Mouse (Mus musculus) natural killer cell, adult 2 months (primary cell): Measurements from ENCODE around the gene Hipk4.

Experiments
- DNase-seq, 2 experiments: peaks; one replicate each; pipeline ENCODE4 v3.0.0; 2022; ENCODE audit warnings: low spot score in 2 of 2

Hipk4 gene

DNA sequence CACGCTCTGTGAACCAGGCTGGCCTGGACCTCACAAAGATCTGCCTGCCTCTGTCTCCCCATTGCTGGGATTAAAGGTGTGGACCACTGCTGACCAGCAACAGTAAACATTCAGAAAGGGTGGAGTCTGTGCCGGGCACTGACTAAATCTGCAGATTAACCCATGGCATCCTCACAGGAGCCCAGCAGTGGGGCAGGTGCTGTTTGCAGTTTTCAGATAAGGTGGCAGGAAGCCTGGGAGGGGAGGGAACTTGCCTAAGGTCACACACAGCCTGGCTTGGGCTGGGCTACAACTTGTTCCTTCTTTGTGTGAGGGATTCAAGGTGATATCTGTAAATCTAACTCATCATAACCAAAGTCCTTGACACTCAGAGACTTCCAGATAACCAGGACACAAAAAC, 17.5 kb downstream of the Hipk4 start:
- DNase-seq = no peak

DNA sequence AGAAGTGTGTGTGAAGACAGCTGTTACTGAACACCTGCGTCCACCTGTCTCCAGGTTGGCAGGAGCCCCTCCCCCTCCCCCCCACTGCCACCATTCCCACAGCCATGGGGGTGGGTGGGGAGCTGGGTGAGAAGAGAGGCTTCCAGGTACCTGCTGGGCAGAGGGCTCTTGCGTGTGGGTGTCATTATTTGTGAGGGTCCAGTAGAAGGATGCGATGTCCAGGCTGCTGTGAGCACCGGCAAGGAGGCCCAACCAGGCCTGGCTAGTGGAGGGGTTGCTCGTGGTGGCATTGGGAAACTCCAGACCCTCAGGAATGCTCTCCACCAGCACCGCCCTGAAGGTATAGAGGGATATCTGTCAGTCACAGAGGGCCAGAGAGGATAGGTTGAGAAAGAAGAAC, 17.9 kb downstream of the Hipk4 start:
- DNase-seq = no peak

DNA sequence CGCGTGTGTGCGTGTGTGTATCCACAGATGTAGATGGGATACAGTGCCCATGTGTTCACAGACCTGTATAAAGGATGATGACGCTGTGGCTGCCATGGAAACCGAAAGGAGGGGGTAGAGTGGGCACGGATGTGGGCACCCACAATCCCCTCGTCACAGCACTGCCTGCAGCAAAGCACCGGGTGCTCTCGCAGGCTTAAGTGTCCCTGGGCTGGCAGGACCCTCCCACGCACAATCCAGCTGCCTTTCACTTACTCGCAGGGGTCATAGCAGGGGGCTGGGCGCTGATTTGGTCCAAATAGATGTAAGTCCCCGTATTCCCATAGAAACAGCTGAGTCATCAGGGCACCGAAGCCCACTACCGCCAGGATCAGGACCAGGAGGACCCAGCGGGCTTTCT, 18.4 kb downstream of the Hipk4 start:
- DNase-seq = peak; percentile 90 to 93

DNA sequence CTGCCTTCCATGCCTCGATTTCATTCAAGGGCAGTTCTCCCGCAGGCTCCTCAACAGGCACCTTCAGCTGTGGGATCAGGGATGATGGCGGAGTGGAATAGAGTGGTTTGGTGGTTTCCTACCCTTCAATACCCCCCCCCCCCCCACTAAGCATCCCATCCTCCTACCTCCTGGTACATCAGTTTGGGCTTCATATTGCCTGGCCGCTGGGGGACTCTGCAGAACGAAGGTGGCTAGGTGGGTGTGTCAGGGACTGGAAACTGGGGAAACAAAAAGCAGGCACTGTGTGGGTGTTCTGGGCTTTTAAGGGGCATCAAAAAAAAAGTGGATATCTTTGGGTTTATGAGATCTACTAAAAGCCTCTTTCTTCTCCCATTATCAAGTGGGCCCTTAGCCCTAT, 18.9 kb downstream of the Hipk4 start:
- no peak for DNase-seq

DNA sequence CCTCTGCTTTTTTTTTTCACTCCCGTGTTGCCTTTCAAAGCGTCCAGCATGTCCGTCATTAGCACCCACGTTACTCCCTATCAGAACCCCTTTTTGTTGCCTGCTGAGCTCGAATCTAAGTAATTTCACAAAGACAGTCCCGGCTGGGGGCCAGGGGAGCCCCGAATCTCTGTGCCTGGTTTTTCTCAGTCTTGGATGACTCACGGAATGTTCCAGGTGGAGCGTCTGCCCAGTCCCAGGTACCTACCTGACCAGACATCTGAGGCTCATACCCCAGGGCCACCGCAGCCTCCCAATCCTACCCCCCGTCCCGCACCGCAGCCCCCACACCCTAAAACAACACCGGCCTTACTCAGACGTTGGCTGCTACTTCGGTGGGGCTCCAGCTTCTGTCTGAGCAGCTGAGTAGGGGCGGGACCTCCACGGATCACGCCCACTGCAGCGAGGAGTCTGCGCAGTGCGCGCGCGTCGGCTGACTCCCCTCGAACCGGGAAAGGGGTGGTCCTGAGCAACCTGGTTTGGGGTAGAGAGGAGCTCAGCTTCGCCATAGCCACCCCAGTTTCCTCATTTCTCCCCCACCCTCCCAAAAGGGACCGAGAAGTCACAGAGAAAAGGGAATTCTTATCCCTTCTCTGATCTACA, 19.4 kb downstream of the Hipk4 start:
- peak; percentile 73 to 80 for DNase-seq

DNA sequence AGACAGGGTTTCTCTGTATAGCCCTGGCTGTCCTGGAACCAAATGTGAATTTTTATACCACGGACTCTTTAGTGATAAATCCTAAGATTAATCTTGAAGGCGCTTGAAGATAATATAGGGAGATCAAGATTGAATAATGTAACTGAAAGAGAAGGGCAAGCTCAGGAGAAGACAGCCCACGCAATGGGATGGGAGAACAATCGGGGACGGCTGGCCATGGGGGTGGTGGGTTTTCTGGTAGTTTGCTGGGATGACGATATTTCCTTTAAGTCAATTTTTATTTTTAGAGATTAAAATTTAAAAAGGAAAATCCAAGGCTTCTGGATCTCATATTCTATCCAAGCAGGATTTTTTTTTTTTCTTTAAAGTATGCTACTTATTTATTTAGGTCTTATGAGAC, 20.0 kb downstream of the Hipk4 start:
- no peak for DNase-seq

DNA sequence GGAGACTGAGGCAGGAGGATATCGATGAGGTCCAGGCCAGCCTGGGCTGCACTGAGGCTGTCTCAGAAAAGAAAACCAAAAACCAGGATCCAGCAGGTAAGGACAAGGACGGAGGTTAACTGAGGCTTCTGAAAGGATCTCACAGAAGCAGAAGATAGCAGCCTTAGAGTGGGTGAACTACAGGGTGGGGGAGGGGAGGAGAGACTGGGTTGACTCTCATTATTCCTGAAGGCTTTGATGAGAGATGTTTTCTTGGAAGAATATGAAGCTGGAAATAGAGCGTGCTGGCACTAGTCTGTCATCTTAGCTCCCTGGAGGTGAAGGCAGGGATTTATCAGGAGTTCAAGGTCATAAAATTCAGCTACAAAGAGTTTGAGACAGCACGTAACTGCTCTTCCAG, 20.8 kb downstream of the Hipk4 start:
- no peak for DNase-seq

DNA sequence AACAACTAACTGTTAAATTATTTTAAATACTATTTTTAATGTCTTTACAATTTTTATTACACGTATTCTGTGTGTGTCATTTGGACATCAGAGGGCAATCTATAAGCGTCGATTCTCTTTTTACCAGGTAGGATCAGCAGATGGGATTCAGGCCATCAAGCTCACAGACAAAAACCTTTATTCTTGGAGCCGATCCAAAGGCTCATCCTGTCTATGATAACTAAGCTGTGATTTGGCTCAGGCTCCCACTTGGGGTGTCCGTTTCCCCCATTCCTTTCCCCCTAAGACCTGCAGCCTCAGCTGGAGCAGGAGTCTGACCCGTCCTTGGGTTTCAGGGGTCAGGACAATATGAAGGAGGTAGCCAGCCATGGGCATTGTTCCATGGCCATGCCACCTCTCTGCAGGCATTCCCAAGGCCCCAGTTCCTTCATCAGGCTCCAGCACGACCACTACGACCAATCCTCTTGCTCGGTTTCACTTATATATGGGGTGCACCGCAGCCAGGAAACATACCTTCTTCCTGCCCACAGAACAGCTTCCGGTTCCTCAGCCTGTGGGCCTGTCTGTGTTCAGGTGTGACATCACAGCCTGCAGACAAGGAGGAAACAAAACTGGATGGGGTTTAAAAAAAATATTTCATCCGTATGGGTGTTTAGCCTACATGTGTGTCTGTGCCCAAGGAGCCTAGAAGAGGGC, 21.8 kb downstream of the Hipk4 start:
- peak; percentile 74 to 82 for DNase-seq

DNA sequence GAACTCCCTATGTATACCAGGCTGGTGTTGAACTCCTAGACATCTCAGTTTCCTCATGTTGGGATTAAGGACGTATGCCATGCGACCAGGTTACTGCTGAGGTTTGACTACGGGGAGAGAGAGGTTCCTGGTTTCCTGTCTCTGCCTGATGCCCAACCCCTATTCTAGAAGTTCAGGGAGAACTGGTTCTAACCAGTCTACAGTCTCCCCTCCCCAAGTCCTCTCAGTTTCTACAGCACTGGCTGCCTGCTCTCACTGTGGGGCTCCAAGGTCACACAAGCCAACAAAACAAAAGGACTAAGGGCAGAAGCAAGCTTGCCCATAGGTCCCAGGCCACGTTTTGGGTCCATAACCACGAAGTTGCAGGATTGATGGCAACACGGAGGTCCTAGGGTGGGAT, 26.5 kb downstream of the Hipk4 start:
- DNase-seq = no peak

DNA sequence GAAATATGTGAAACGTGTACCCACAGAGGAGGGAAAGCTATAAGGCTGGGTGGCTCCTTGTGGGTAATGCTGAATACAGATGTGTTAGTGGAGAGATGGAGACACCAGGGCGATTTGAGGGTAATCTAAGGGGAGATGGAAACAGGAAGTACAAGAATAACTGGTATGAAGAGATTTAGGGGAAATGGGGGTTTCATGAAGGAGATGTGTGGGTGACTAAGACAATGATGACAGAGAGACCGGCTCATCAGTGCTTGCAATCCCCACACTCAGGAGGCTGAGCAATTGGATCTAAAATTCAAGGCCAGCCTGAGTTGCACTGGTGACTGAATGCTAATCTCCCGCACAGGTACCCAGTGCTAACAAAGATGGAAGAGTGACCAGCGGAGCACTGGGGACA, 29.0 kb downstream of the Hipk4 start:
- no peak for DNase-seq

DNA sequence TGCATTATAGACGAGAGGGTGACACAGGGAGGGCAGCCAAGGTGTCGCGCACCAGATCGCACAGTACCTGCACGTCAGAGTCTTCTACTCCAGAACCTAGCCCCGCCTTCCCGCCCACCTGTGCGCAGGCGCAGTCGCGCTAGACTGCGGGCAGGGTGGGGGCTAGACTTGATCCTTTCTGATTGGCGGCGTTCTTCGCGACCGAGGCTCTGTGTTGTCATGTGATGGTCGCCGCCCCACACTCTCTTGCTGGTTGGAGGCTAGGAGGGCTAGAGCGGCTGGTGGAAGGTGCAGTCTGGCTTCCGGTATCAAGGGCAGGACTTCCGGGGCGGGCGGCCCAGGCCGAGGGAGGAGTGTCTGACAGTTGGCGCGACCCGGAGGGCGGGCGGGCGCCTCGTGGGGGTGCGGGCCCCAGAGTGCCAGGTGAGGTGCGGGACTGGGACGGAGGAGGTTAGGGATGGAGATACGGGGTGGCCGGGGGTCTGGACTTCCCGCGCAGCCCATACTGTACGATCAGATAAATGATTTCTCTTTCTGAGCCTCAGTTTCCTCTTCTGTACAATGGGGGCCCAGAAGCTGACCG, 30.0 kb downstream of the Hipk4 start, which contains the start of the genes Pld3 and 2310022A10Rik:
Gene Pld3 (minus strand): TSS at position 288 of the 583 bp plus-strand sequence.
Gene 2310022A10Rik (plus strand): TSS at position 303 of the 583 bp plus-strand sequence.
- peak; percentile 95 to 97 for DNase-seq

DNA sequence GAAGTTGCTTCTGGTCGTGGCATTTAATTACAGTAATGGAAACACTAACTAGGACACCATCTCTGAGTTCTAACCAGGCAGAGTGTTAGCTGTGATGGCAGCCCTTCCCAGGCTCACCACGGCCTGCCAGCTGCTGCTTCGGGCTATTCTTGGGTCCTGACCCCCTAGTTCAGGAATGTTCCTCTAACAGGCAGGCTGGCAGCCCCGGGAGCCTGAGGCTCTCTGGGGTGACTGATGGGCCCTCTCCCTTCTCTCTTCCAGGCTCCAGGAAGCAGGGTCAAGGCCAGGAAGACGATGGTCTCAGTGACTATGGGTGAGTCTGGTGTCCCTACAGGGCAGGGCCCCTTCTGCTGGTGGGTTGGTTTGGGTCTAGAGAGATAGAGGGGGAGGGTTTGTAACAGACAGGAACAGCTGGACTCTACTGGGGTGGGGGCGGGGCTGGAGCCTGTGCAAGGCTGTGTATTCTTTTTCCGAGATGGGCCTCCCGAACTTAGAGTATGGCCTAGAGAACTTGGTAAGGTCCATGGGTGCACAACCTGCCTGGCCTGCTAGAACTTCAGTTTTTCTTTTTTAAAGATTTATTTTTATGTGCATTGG, 37.3 kb downstream of the Hipk4 start:
- no peak for DNase-seq

DNA sequence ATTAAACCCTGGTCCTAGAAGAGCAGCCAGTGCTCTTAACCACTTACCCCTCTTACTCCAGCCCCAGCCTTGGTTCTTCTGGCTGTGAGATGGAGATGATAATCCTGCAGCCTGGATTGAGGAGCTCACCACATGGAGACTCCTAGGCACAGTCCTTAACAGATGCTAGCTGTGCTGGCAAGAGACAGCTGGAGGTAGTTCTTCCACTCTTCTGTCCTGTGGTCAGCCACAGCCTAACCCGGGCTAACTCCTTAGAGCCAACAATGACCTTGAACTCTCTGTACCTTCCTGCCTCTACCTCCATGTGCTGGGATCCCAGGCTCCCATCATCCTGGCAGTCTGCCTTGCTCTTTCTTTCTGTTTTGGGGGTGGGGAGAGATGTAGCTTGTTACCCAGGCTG, 37.9 kb downstream of the Hipk4 start:
- DNase-seq = no peak

DNA sequence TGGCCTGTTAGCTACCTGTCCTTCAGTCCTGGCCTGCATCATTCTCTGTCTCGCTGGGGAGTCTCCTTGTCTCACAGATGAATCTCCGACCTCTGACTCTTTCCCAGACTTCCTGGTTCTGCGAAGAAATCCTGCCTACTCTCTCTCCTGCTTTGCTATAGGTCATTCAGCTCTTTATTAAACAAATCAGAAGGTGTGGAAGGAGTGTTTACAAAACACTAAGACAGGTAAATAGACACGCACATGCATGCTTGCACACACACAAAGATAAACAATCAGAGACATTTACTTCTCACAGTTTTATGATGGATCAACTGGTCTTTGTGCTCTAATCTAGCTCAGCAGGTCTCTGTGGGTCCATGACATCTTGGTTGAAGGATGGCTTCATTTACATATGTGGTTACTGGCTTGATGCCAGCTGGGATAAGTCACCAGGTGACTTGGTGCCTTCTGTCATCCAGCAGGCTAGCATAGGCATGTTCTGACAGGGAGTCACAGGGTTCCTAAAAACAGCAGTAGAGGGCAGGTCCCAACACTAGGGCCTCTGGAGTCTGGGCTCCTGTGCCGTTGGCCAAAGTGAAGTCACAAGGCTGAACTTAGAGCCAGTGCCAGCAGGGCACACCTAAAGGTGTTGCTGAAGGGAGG, 46.6 kb downstream of the Hipk4 start:
- DNase-seq = no peak

DNA sequence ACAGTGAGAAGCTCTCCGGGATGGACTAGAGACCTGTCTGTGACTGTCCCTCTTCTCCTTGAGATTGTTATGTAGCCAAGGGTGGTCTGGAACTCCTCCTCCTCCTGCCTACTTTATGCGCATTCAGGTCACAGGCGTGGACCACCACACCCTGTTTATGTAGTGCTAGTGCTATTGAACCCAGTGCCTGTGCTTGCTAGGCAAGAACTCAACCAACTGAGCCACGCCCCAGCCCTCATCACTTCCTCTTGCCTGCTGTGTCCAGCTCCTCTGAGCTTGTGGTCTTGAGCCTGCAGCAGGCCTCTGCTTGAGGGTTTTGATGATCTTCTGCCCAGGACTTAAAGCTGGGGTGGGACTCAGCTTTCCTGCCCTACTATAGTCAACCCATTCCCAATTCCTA, 49.1 kb downstream of the Hipk4 start:
- no peak for DNase-seq

DNA sequence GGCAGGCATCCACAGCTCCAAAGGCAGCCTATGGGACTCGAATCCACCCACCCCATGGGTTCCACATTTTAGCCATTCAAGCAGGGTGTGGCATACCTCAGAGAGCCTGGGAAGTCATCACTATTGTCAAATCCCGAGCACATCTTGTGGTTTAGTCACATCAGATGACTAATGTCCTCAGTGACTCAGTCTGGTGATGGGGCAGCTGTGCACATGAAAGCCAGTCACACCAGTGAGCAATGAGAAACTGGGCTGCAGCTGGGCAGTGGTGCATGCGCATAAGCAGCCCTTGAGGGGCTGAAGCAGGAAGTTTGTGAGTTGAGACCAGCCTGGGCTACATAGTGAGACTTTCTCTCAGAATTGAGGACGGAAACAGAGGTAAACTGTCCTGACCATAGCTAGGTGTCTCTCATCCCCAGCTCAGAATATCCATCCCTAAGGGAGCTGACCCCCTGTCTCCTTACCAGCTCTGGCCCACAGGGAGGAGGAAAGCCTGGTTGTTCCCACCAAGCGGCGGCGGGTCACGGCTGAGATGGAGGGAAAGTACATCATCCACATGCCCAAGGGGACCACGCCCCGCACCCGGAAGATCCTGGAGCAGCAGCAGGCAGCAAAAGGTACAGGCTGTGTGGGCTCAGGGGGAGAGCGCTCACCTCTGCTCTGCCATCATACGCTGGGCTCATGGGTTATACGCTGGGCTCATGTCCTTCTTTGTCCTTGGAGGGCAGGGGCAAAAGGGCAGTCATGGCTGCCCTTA, 51.2 kb downstream of the Hipk4 start:
- peak in 1 of 2 experiments; percentile 25 for DNase-seq

DNA sequence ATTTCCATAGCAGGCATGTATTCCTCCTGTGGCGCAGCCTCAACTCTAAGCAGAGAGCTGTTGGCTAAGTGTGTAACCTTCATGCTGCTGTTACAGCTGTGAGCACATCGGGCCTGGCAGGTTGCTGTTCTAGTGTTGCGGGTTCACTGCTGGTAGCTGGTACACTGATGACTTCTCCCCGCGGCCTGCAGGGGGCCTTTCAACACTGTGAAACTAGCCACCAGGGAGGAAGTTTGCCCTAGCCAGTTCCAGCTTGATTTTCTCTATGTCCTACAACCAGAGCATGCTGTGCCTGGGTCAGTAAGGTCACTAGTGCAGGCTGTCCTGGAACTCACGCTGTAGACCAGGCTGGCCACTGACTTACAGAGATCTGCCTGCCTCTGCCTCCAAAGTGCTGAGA, 53.8 kb downstream of the Hipk4 start:
- peak; percentile 30 to 62 for DNase-seq

DNA sequence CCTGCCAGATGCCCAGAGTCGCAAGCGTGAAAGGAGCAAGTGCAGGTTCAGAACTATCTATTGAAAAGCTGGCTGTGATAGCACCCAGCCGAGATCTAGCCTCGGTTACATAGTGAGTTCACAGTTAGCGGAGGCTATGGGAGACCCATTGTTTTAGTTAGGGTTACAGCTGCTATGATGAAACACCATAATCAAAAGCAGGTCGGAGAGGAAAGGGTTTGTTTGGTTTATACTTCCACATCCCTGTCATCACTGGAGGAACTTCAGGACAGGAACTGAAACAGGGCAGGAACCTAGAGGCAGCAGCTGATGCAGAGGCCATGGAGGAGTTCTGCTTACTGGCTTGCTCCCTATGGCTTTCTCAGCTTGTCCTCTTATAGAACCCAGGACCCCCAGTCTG, 54.5 kb downstream of the Hipk4 start:
- no peak for DNase-seq

DNA sequence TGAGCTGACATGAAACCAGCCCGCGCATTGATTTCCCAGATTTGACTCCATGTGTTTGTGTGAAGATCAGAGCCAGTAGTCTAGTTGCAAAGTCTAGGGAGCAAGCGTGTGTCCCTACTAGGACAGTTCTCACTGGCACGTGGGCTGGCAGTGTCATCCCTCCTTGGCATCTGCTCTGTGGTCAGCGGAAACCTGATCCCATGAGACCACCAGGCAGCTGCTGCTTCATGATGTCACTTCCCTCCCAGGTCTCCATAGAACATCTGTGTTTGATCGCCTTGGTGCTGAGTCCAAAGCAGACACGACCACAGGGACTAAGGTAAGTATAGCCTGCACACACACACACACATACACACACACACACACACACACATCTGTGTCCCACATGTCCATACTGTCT, 55.4 kb downstream of the Hipk4 start:
- DNase-seq = no peak

DNA sequence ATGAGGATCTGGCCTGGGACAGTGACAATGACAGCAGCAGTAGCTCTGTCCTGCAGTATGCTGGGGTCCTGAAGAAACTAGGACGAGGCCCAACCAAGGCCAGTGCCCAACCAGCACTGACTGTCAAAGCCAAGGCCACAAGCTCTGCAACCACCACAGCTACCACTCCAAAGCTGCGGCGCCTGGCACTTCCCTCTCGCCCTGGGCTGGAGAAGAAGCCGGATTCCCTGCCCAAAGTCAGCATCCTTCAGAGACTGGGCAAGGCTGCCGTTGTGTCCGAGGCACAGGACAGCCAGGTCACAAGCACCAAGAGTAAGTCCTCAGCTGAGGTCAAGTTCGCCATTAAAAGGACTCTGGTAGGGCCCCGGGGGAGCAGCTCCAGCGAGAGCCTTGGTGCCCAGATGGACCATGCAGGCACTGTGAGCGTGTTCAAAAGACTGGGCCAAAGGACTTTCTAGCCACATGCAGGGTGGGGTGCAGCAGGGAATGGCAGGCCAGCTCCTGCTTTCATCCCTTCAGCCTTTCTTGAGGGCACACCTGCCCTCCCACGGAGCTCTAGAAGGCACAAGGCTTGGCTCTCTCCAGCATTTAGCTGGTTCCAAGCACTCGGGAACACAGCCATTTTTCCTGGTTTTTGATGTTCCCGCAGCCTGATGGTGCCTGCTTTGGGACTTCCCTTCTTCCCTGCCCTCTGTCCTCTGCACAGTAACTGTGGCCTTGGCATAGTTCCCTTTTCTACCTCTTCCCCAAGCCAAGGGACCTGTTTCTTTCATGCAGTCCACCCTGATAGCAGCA, 57.5 kb downstream of the Hipk4 start:
- no peak for DNase-seq
